Mouse (Mus musculus) kidney, adult 2 months (tissue): Measurements from ENCODE around the gene Coro1b.

Experiments used
- CTCF ChIP-seq: fragments of 200-500 bp; conservative IDR thresholded peaks from 2 replicates; pipeline ENCODE4 v1.5.1; 2011; ENCODE audit warnings: low read depth, mild to moderate bottlenecking, control low read depth, low read length, moderate library complexity, mixed read lengths; ENCODE audit not compliant: insufficient read depth, insufficient read length
- POLR2A ChIP-seq: fragments of 200-500 bp; IDR thresholded peaks from one replicate; pipeline ENCODE4 v1.6.1; 2011; ENCODE audit warnings: low read depth, low read length, control low read depth

GRCm38 (mm10) chr19:4125741-4126696, 22.4 kb upstream of the Coro1b start, which contains the start of gene Aip:
- TF ChIP-seq CTCF (peak; percentile 64), POLR2A (no peak)
